Mouse (Mus musculus): ENCODE data around the gene Rbm46. TPM values are rescaled to one million over a fixed set of nuclear protein-coding genes. Genes with fewer than 3 reads are reported as not detected.

The Rbm46 gene
- polyA plus RNA-seq, 1 experiment: 0.07 TPM

DNA sequence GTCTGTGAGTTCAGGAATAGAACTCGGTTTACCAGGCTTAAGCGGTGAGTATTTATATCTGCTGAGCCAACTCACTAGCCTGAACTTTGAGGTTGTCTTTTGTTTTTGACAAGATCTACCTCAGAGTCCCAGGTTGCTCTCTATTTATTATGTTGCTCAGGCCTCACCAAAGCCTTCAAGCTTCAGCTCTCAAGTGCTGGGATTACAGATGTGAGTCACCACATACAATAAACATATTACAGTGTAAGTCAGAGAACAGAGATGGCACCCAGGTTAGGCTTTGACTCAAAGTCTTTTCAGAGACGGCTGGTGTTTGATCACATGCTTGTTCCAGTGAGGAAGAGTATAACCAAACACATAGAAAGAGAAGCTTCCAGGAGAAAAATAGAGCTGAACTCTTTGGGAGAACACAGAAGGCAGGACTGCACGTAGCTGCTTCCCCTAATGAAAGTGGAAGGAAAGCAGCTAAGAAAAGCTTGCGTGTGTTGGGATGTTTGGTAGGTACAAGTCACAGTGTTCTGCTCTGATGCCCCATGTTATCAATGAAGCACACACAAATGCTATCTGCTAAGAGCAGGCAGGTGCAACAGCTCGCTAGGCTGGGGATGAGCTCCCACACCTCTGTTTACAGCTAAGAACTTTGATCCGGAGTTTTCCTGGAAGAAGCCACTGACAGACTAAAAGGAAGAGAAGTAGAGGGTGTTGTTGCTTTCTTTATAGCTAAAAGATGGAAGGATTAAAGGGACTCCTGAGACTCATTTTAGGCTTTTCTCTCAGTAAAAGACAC is 65.8 kb downstream of the Rbm46 start:
- H3K27me3 ChIP-seq (ENCODE audit: control insufficient read depth, insufficient read depth, low read length): no peaks in the 10 kb centered on the region
- no peaks in the 10 kb centered on the region for H3K36me3 ChIP-seq (ENCODE audit: control insufficient read depth, insufficient read depth, low read length)
- no peak overlapping the region for H3K4me3 ChIP-seq (ENCODE audit: extremely low read depth, insufficient read depth, insufficient read length)
- no peaks in the 10 kb centered on the region for H3K4me1 ChIP-seq (ENCODE audit: control insufficient read depth, insufficient read depth, insufficient read length)
- no peak overlapping the region for H3K27ac ChIP-seq (ENCODE audit: insufficient read depth, low read length)
- TF ChIP-seq CTCF (IDR thresholded peaks at IDR 0.05; ENCODE audit: extremely low read depth, insufficient read depth, insufficient read length, insufficient replicate concordance): no peak
- no peak for TF ChIP-seq POLR2A (IDR thresholded peaks at IDR 0.05; ENCODE audit: low read depth, low read length)
- WGBS: 89% methylated on average over 7 of the region's 7 CpGs
- no peak for DNase-seq (ENCODE audit: low read depth in 1 of 2, low spot score in 2 of 2)

- Histone ChIP-seq H3K27me3 (ENCODE audit: control insufficient read depth, insufficient read depth, low read length) (no peaks in the 10 kb centered on the region), H3K27ac (ENCODE audit: insufficient read depth, low read length) (no peak overlapping the region), H3K36me3 (ENCODE audit: control insufficient read depth, insufficient read depth, low read length) (no peaks in the 10 kb centered on the region), H3K4me1 (ENCODE audit: control insufficient read depth, insufficient read depth, insufficient read length) (no peaks in the 10 kb centered on the region), H3K4me3 (ENCODE audit: extremely low read depth, insufficient read depth, insufficient read length) (no peak overlapping the region)
- 90% methylated on average over 7 of the region's 7 CpGs for WGBS
- no peak for TF ChIP-seq CTCF (IDR thresholded peaks at IDR 0.05; ENCODE audit: extremely low read depth, insufficient read depth, insufficient read length, insufficient replicate concordance)
- TF ChIP-seq POLR2A (IDR thresholded peaks at IDR 0.05; ENCODE audit: low read depth, low read length): no peak
- no peak for DNase-seq (ENCODE audit: low read depth in 1 of 2, low spot score in 2 of 2)
Measured at GRCm38 (mm10) chr3:82809769-82810168, 66.5 kb downstream of the Rbm46 start.

DNA sequence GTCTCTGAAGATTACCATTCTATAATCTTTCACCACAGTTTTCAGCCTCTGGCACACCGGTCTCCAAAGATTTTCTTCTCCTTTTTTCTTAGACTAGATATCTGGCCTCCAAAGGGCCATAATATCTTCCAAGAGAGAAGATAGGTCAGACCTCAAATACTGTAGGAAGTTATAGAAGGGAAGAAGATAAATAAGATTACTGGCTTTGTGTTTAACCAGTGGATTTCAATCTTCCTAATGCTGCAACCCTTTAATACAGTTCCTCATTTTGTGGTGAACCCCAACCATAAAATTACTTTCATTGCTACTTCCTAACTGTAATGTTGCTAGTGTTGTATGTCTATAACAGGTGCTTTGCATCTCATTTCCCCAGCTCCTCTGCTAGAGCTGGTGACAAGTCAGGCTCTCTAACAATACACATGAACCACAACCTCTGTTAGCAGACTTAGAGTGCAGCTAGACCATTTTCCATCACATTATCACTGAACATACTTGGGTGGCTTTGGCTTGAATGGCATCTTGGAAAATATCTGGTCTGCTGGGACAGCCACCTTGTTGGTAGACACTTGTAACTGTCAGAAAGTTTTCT is 67.9 kb downstream of the Rbm46 start:
- no peak for DNase-seq (ENCODE audit: low read depth in 1 of 2, low spot score in 2 of 2)
- WGBS: 19% methylated on average over 1 of the region's 1 CpGs
- TF ChIP-seq CTCF (IDR thresholded peaks at IDR 0.05; ENCODE audit: extremely low read depth, insufficient read depth, insufficient read length, insufficient replicate concordance) (no peak), POLR2A (IDR thresholded peaks at IDR 0.05; ENCODE audit: low read depth, low read length) (no peak)
- Histone ChIP-seq H3K4me3 (ENCODE audit: extremely low read depth, insufficient read depth, insufficient read length) (no peak overlapping the region), H3K27me3 (ENCODE audit: control insufficient read depth, insufficient read depth, low read length) (no peaks in the 10 kb centered on the region), H3K36me3 (ENCODE audit: control insufficient read depth, insufficient read depth, low read length) (no peaks in the 10 kb centered on the region), H3K4me1 (ENCODE audit: control insufficient read depth, insufficient read depth, insufficient read length) (no peaks in the 10 kb centered on the region), H3K27ac (ENCODE audit: insufficient read depth, low read length) (no peak overlapping the region)

DNA sequence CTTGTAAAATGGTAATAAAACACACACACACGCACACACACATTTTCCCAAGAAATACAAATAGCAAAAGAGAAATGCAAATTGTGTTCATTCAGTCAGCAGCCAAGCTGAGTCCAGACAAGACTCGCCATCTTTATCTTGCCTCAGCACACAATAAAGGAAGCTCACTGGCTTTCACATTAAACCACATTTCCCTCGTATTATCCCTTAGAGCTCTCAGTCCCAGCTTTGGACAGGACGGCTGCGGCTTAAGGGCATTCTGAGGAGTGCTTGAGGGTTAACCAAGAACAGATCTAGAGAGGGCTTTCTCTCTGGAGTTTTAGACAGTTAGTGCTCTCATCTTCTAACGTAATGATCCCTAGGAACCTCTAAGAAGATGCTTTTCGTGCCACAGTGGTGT is 71.0 kb downstream of the Rbm46 start:
- 52% methylated on average over 7 of the region's 7 CpGs for WGBS
- TF ChIP-seq POLR2A (IDR thresholded peaks at IDR 0.05; ENCODE audit: low read depth, low read length) (no peak), CTCF (IDR thresholded peaks at IDR 0.05; ENCODE audit: extremely low read depth, insufficient read depth, insufficient read length, insufficient replicate concordance) (no peak)
- no peak overlapping the region for H3K4me3 ChIP-seq (ENCODE audit: extremely low read depth, insufficient read depth, insufficient read length)

DNA sequence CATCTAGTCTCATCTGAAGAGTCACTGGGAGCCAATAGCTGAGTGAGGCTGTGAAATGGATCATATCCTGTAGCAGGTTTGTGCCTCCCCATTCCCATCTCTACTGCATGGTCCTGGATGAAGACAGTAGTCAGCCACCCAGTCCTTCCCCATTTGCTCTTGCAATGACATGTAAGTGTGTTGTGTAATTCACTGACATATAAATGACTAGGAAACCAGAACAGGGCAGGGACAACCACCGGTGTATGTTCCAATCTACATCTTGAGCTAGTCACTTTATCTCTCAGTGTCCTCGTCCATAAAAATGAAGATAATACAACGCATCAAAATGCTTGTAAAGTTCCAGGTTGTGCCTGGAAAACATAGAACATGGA is 75.8 kb downstream of the Rbm46 start:
- H3K27ac ChIP-seq (ENCODE audit: insufficient read depth, low read length): no peak overlapping the region
- no peaks in the 10 kb centered on the region for H3K27me3 ChIP-seq (ENCODE audit: control insufficient read depth, insufficient read depth, low read length)
- H3K4me1 ChIP-seq (ENCODE audit: control insufficient read depth, insufficient read depth, insufficient read length): no peaks in the 10 kb centered on the region

More for the DNA sequence above, 71.0 kb downstream of the Rbm46 start:
- Histone ChIP-seq H3K4me1 (ENCODE audit: control insufficient read depth, insufficient read depth, insufficient read length) (no peaks in the 10 kb centered on the region), H3K27me3 (ENCODE audit: control insufficient read depth, insufficient read depth, low read length) (no peaks in the 10 kb centered on the region), H3K27ac (ENCODE audit: insufficient read depth, low read length) (no peak overlapping the region), H3K36me3 (ENCODE audit: control insufficient read depth, insufficient read depth, low read length) (no peaks in the 10 kb centered on the region)
- no peak for DNase-seq (ENCODE audit: low read depth in 1 of 2, low spot score in 2 of 2)

GRCm38 (mm10) chr3:82799735-82800469 is 76.4 kb downstream of the Rbm46 start:
- DNase-seq (ENCODE audit: low read depth in 1 of 2, low spot score in 2 of 2): no peak

More for the DNA sequence above, 75.8 kb downstream of the Rbm46 start:
- no peak for DNase-seq (ENCODE audit: low read depth in 1 of 2, low spot score in 2 of 2)
- Histone ChIP-seq H3K4me3 (ENCODE audit: extremely low read depth, insufficient read depth, insufficient read length) (no peak overlapping the region), H3K36me3 (ENCODE audit: control insufficient read depth, insufficient read depth, low read length) (no peaks in the 10 kb centered on the region)
- TF ChIP-seq POLR2A (IDR thresholded peaks at IDR 0.05; ENCODE audit: low read depth, low read length): no peak
- TF ChIP-seq CTCF (IDR thresholded peaks at IDR 0.05; ENCODE audit: extremely low read depth, insufficient read depth, insufficient read length, insufficient replicate concordance): no peak
- WGBS: 82% methylated on average over 3 of the region's 3 CpGs

More at GRCm38 (mm10) chr3:82799735-82800469, 76.4 kb downstream of the Rbm46 start:
- Histone ChIP-seq H3K27me3 (ENCODE audit: control insufficient read depth, insufficient read depth, low read length) (no peaks in the 10 kb centered on the region), H3K4me3 (ENCODE audit: extremely low read depth, insufficient read depth, insufficient read length) (no peak overlapping the region), H3K4me1 (ENCODE audit: control insufficient read depth, insufficient read depth, insufficient read length) (no peaks in the 10 kb centered on the region), H3K36me3 (ENCODE audit: control insufficient read depth, insufficient read depth, low read length) (no peaks in the 10 kb centered on the region), H3K27ac (ENCODE audit: insufficient read depth, low read length) (no peak overlapping the region)
- TF ChIP-seq CTCF (IDR thresholded peaks at IDR 0.05; ENCODE audit: extremely low read depth, insufficient read depth, insufficient read length, insufficient replicate concordance) (no peak), POLR2A (IDR thresholded peaks at IDR 0.05; ENCODE audit: low read depth, low read length) (no peak)
- 73% methylated on average over 4 of the region's 4 CpGs for WGBS
